Mouse (Mus musculus) hindbrain, embryonic 10.5 days (tissue): ENCODE results near the gene Gm49387. TPM values are rescaled to one million over a fixed set of nuclear protein-coding genes. Genes with fewer than 3 reads are reported as not detected.

Experiments used
- DNase-seq: peaks from one replicate; pipeline ENCODE4 v3.0.0-alpha.2; 2017; ENCODE audit warnings: low spot score
- H3K27ac ChIP-seq: fragments of 300-500 bp; sonication (generic); 2 replicates; pipeline ENCODE4 v1.5.1; 2016; ENCODE audit warnings: mild to moderate bottlenecking, moderate library complexity
- H3K27me3 ChIP-seq: fragments of 300-500 bp; sonication (generic); 2 replicates; pipeline ENCODE4 v1.6.1; 2016; ENCODE audit warnings: mild to moderate bottlenecking; ENCODE audit not compliant: poor library complexity, insufficient read depth, severe bottlenecking
- H3K36me3 ChIP-seq: fragments of 300-500 bp; sonication (generic); 2 replicates; pipeline ENCODE4 v1.6.1; 2016; ENCODE audit warnings: mild to moderate bottlenecking, moderate library complexity
- H3K4me1 ChIP-seq: fragments of 300-500 bp; sonication (generic); replicated peaks from 2 replicates; pipeline ENCODE4 v1.6.1; 2016; ENCODE audit warnings: mild to moderate bottlenecking
- H3K4me3 ChIP-seq: fragments of 300-500 bp; sonication (generic); 2 replicates; pipeline ENCODE4 v1.5.1; 2016; ENCODE audit warnings: mild to moderate bottlenecking, moderate library complexity
- H3K9me3 ChIP-seq: fragments of 300-500 bp; sonication (generic); 2 replicates; pipeline ENCODE4 v1.6.1; 2016; ENCODE audit warnings: mild to moderate bottlenecking, moderate library complexity
- WGBS: fragments of 180-500 bp; shearing (Covaris S2); methylation state at CpG from one replicate; pipeline ENCODE4 v1.1.7; 2016; 5-methylcytosine and 5-hydroxymethylcytosine counted together
- polyA plus RNA-seq: library from polyadenylated mRNA; unstranded; fragments of >200 nt; fragmentation: Nextera tagmentation; extraction: Ambion mirVana; gene quantifications from 2 replicates; pipeline ENCODE4 v1.2.1, GENCODE M21; 2016

Gene Gm49387
- polyA plus RNA-seq, 1 experiment from 2014 or later = 0.95 TPM

DNA sequence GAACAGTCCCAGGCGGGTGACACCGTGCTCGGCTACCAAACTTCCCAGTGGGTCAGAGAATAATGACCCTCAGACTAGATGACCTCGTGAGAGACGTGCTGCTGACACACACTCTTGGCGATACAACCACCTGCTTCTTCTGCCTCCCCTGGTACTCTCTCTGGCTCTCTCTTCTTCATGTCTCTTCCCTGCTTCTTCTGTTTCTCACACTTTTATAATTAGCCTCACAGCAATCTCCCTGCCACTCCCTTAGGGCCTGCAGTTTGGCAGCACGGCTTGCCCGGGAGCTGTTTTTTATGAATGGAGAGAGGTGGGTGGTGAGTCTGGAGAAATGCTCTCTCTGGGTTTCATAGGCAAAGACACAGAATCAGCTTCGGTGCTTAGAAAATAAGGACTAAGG, 64.8 kb downstream of the Gm49387 start:
- no peak overlapping the region for H3K4me3 ChIP-seq
- H3K36me3 ChIP-seq = no peaks in the 10 kb centered on the region
- H3K4me1 ChIP-seq = peaks cover 21% of the 10 kb centered on the region
- 75% methylated on average over 9 of the region's 9 CpGs for WGBS
- DNase-seq = no peak
- no peaks in the 10 kb centered on the region for H3K27me3 ChIP-seq
- H3K9me3 ChIP-seq = no peaks in the 10 kb centered on the region
- H3K27ac ChIP-seq = no peak overlapping the region

GRCm38 (mm10) chr14:31574903-31575665, 65.6 kb downstream of the Gm49387 start:
- Histone ChIP-seq H3K9me3 (no peaks in the 10 kb centered on the region), H3K4me3 (no peak overlapping the region), H3K4me1 (peaks cover 21% of the 10 kb centered on the region), H3K27ac (no peak overlapping the region), H3K27me3 (no peaks in the 10 kb centered on the region), H3K36me3 (no peaks in the 10 kb centered on the region)
- DNase-seq = no peak
- 92% methylated on average over 18 of the region's 18 CpGs for WGBS

DNA sequence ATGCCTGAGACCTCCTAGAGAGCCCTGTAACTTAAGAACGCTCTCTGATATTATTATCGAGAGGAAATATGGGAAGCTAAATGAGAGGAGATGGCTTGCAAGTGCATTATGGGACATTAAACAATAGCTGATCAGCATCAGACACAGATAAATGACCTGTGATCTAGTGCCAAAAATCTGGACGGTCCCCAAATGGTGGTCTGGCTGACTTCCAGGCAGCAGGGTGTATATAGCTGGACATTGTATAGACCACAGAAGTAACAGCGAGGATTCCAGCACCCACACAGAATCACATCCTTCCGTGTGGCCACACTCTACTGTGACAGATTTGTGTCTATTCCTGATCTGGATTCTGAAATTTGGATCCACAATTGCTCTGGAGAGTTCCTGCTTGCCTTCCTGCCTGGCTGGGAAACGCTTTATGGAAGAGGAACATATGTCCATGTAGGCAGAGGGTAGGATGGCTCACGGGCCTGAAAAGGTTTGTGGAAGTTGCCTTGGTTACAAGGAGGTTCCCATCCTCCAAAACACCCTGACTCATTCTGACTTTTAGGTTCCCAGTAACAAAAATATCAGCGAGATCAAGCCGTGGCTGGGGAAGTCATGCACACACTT, 68.0 kb downstream of the Gm49387 start:
- H3K9me3 ChIP-seq = no peaks in the 10 kb centered on the region
- no peak overlapping the region for H3K4me3 ChIP-seq
- peaks cover 24% of the 10 kb centered on the region for H3K4me1 ChIP-seq
- WGBS = 90% methylated on average over 9 of the region's 9 CpGs
- no peaks in the 10 kb centered on the region for H3K36me3 ChIP-seq
- no peaks in the 10 kb centered on the region for H3K27me3 ChIP-seq
- no peak for DNase-seq
- no peak overlapping the region for H3K27ac ChIP-seq

DNA sequence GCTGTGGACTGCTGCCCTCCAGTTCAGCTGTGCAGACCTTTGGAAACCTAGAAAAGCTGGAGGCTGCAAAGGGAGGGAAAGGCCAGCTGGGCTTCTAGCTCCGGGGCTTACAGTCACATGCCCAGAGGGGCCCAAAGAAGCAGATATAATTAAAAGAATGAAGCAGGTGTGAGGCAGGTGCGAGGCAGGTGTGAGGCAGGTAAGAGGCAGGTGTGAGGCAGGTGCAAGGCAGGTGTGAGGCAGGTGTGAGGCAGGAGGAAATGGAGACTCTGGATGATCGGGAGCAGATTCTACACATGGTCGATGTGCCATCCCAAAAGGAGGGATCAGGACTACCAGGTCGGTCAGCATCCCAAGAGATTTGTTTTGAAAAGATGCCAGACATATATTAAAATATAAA, 69.3 kb downstream of the Gm49387 start:
- no peaks in the 10 kb centered on the region for H3K9me3 ChIP-seq
- 85% methylated on average over 5 of the region's 5 CpGs for WGBS
- no peaks in the 10 kb centered on the region for H3K36me3 ChIP-seq
- H3K4me1 ChIP-seq = peaks cover 15% of the 10 kb centered on the region
- no peak for DNase-seq
- no peak overlapping the region for H3K27ac ChIP-seq
- H3K4me3 ChIP-seq = no peak overlapping the region
- H3K27me3 ChIP-seq = no peaks in the 10 kb centered on the region

GRCm38 (mm10) chr14:31570131-31570951, 70.3 kb downstream of the Gm49387 start:
- H3K27ac ChIP-seq = no peak overlapping the region
- no peak overlapping the region for H3K4me3 ChIP-seq
- no peak for DNase-seq
- no peaks in the 10 kb centered on the region for H3K36me3 ChIP-seq
- no peaks in the 10 kb centered on the region for H3K27me3 ChIP-seq
- 84% methylated on average over 6 of the region's 6 CpGs for WGBS
- H3K9me3 ChIP-seq = no peaks in the 10 kb centered on the region
- H3K4me1 ChIP-seq = peaks cover 12% of the 10 kb centered on the region

DNA sequence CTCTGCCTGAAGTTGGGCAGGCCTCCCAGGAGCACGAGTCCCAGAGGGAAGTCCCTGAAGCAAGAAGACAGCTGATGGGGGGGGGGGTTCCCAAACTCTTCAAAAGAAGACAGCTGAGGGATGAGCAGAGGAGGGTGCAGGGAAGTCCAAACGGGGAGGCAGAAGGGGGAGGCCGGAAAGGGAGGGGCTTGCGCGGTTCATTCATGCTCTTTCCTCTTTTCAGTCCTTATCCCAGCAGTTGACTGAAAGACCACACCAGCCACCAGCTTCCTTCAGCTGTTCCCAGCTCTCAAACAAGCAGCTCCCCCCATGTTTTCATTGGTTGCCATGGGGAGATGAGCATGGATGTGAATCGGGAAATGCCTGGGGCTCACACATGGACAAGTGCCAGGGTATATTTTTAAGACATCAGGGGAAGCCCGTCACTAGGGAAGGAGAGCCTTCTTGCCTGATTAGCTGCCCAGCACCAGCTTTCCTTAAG, 71.5 kb downstream of the Gm49387 start:
- Histone ChIP-seq H3K9me3 (no peaks in the 10 kb centered on the region), H3K4me3 (no peak overlapping the region), H3K27me3 (no peaks in the 10 kb centered on the region), H3K4me1 (peaks cover 24% of the 10 kb centered on the region), H3K27ac (peak overlapping the region; percentile 18; the same call in 1 of the 2 replicates), H3K36me3 (no peaks in the 10 kb centered on the region)
- 73% methylated on average over 7 of the region's 7 CpGs for WGBS
- DNase-seq = no peak

DNA sequence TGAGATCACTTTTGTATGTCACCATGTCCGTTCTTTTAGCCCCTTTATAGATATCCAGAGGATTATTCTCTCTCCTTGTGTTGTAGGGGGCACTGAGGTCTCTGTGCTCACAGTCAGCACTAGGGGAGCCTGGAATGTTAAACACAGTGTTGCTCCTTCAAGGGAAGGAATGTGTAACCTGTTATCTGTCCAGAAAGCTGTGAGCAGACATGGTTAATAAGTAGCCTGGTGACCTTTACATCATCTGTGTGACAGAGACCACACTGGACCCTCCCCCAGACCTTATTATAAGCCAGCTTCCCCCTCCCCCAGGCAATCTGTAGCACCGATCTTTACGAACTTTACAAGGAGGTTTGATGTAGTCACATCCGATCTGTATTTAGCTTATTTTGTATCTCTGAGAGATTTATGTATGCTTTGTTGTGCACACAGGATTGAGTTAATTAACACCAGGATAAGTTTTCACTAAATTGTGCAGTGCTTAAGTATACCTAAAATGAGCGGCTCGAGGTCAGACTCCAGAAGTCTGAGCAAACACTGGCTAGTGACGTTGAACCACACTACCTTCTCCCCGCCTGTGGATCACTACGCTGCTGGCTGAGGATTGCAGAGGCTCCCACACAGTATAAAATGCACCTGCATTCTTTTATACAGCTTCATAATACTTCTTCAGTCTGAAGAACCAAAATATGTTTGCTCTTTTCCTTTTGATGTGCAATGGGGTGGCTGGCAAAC, 75.0 kb downstream of the Gm49387 start:
- H3K27ac ChIP-seq = no peak overlapping the region

DNA sequence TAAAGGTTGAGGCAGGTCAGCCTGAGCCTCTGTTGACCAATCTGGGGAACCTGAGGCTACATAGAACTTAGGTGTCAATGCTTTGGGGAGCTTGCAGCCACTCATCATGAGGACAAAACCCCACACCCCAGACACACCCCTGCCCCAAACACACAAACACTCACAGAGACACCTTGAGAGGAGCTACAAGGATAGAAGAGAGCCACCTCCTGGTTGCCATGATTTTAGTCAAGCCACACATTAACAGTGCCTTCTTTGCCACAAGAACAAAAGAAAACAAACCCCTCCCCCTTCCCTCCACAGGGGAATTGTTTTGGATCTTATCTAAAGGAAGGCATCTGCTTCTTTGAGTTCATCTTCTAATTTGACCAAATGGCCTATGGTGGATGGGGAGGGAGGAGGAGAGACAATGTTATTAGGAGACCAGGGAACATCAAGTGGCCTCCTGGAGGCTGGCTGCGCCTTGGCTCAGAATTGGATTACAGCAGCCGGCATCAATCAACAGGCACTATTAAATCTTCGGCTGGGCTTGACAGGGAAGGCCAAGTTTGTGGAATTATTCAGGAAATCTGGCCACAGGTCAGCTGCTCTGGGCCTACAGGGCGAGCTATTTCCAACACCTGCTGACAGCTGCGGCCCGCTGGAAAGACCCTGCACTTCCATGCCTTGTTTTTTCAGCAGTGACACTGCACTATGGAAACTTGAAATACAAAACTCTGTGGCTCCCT, 76.1 kb downstream of the Gm49387 start:
- H3K27ac ChIP-seq = peak overlapping the region; percentile 31; the same call in 1 of the 2 replicates
- peak; percentile 67 for DNase-seq

More for the DNA sequence above, 75.0 kb downstream of the Gm49387 start:
- Histone ChIP-seq H3K9me3 (no peaks in the 10 kb centered on the region), H3K4me3 (no peak overlapping the region), H3K27me3 (no peaks in the 10 kb centered on the region), H3K36me3 (no peaks in the 10 kb centered on the region), H3K4me1 (peaks cover 29% of the 10 kb centered on the region)
- DNase-seq = no peak
- 76% methylated on average over 9 of the region's 9 CpGs for WGBS

DNA sequence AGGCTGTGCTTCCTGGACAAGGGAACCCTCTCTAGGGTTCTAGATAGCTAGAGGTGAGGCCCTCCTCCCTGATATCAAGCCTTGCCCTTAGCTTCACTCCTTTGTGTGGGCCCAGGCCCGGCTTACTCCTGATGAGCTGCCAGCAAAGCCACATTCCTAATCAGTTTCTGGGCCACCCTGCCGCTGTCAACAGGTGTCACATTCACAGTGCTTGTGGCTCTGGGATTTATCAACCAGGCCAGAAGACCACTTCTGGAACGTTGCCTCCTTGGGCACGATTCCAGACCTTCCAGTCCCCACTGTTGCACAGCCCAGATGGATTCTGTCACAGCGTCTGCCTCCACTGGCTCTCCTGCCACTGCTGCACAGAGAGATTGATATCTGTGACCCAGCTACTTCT, 79.8 kb downstream of the Gm49387 start:
- Histone ChIP-seq H3K27me3 (no peaks in the 10 kb centered on the region), H3K36me3 (no peaks in the 10 kb centered on the region), H3K27ac (no peak overlapping the region), H3K4me3 (no peak overlapping the region), H3K9me3 (no peaks in the 10 kb centered on the region), H3K4me1 (peaks cover 23% of the 10 kb centered on the region)
- no peak for DNase-seq
- WGBS = 70% methylated on average over 5 of the region's 5 CpGs

More for the DNA sequence above, 76.1 kb downstream of the Gm49387 start:
- Histone ChIP-seq H3K36me3 (no peaks in the 10 kb centered on the region), H3K4me1 (peaks cover 30% of the 10 kb centered on the region), H3K4me3 (no peak overlapping the region), H3K9me3 (no peaks in the 10 kb centered on the region), H3K27me3 (no peaks in the 10 kb centered on the region)
- WGBS = 42% methylated on average over 6 of the region's 6 CpGs

DNA sequence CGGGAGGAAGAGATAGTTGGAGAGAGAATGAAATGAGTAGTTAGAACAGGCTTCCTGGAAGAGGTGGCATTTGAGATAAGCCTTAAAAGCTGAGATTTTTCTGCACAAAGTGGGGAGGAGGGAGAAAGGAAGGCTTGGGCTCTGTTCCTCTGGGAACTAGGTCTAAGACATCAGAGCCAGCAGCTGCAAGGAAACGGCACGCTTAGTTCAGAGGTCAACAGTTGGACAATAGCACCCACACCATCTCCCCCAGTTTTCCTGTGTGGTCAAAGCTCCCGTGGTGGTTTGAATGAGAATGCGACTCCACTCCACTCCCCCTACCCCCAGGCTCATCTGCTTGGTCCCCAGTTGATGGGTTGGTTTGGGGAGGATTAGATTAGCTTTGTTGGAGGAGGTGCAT, 81.5 kb downstream of the Gm49387 start:
- no peaks in the 10 kb centered on the region for H3K27me3 ChIP-seq
- no peak for DNase-seq
- WGBS = 51% methylated on average over 5 of the region's 5 CpGs

GRCm38 (mm10) chr14:31557784-31558183, 82.9 kb downstream of the Gm49387 start:
- no peak overlapping the region for H3K27ac ChIP-seq
- no peak for DNase-seq
- WGBS = 77% methylated on average over 9 of the region's 9 CpGs
- H3K4me3 ChIP-seq = no peak overlapping the region
- peaks cover 5% of the 10 kb centered on the region; the same call in 1 of the 2 replicates for H3K4me1 ChIP-seq
- no peaks in the 10 kb centered on the region for H3K36me3 ChIP-seq
- H3K27me3 ChIP-seq = no peaks in the 10 kb centered on the region
- no peaks in the 10 kb centered on the region for H3K9me3 ChIP-seq

More for the DNA sequence above, 81.5 kb downstream of the Gm49387 start:
- Histone ChIP-seq H3K36me3 (no peaks in the 10 kb centered on the region), H3K9me3 (no peaks in the 10 kb centered on the region), H3K27ac (no peak overlapping the region), H3K4me3 (no peak overlapping the region), H3K4me1 (peaks cover 7% of the 10 kb centered on the region)

- no peaks in the 10 kb centered on the region for H3K9me3 ChIP-seq
- no peak overlapping the region for H3K27ac ChIP-seq
- H3K27me3 ChIP-seq = no peaks in the 10 kb centered on the region
- peaks cover 5% of the 10 kb centered on the region; the same call in 1 of the 2 replicates for H3K4me1 ChIP-seq
- no peak for DNase-seq
- no peaks in the 10 kb centered on the region for H3K36me3 ChIP-seq
- WGBS = 88% methylated on average over 8 of the region's 8 CpGs
- H3K4me3 ChIP-seq = no peak overlapping the region
Observed at GRCm38 (mm10) chr14:31557273-31557672, 83.4 kb downstream of the Gm49387 start.
